8 mouse cellular contexts compared by ENCODE assay signal in genomic region chr11:102316572-102317297, GRCm38 (mm10). TPM values are rescaled to one million over a fixed set of nuclear protein-coding genes. Genes with fewer than 3 reads are reported as not detected.
A peak's percentile ranks its signal among the peaks of the same experiment; 100 is the strongest.
DNase-seq lines count a peak whose midpoint lies in the region; ATAC-seq lines count a peak whose summit lies in the region.

No protein-coding gene starts in this region.

- peak; percentile 96 to 97 for DNase-seq in adrenal gland, adult (ENCODE audit: inconsistent age in 2 of 2, low spot score in 1 of 2)
- peak; percentile 90 for DNase-seq in embryo, embryonic 10 days (ENCODE audit: low spot score)
- peak; percentile 91 for DNase-seq in gastrocnemius, postnatal 14 days
- peak; percentile 82 to 87 for DNase-seq in left cerebral cortex, postnatal 36 days (ENCODE audit: low spot score in 2 of 2)
- DNase-seq in mesoderm, embryonic 11.5 days (ENCODE audit: low read depth, low spot score) = peak; percentile 84
- DNase-seq in right cerebral cortex, postnatal 25 days = peak; percentile 87
- DNase-seq in urinary bladder, postnatal 25 days (ENCODE audit: low spot score) = peak; percentile 85

- ATAC-seq in inflammation-experienced regulatory T-cells, adult 6 months = peak; percentile 45

- intact Hi-C loops in gastrocnemius, postnatal 14 days (cut with DNase I; ENCODE audit: low total_unique reads) = no loop called here
- intact Hi-C loops in left cerebral cortex, postnatal 36 days (cut with DNase I) = loop anchor here (1.0 to 2.0 kb wide), 2 partner anchors 20 to 92 kb away; partner anchors contain the start of gene Atxn7l3

RNA-seq across cellular contexts. Expression of gene Ubtf, which starts 2.8 kb away (rescaled TPM):
- 10 to 100 TPM; 38.2 to 45.5 TPM for total RNA-seq in gastrocnemius, postnatal 14 days (2021)
- 10 to 100 TPM; 42.5 to 45.0 (median 44.6) TPM for polyA plus RNA-seq in inflammation-experienced regulatory T-cells, adult 6 months (2017; shearing (Covaris generic))
- total RNA-seq in left cerebral cortex, postnatal 36 days (2021) = 100 to 1,000 TPM; 114 to 125 TPM

RNA-seq across cellular contexts. Expression of gene Atxn7l3, which starts 20.3 kb away (rescaled TPM):
- total RNA-seq in gastrocnemius, postnatal 14 days (2021) = 10 to 100 TPM; 15.9 to 17.5 TPM
- 1 to 10 TPM; 6.5 to 8.0 (median 6.9) TPM for polyA plus RNA-seq in inflammation-experienced regulatory T-cells, adult 6 months (2017; shearing (Covaris generic))
- total RNA-seq in left cerebral cortex, postnatal 36 days (2021) = 100 to 1,000 TPM; 227 to 258 TPM

RNA-seq across cellular contexts. Expression of gene Tmub2, which starts 32.0 kb away (rescaled TPM):
- 10 to 100 TPM; 14.8 to 14.9 TPM for total RNA-seq in gastrocnemius, postnatal 14 days (2021)
- polyA plus RNA-seq in inflammation-experienced regulatory T-cells, adult 6 months (2017; shearing (Covaris generic)) = 10 to 100 TPM; 43.1 to 61.2 (median 51.8) TPM
- total RNA-seq in left cerebral cortex, postnatal 36 days (2021) = 10 to 100 TPM; 70.8 to 77.7 TPM

RNA-seq across cellular contexts. Expression of gene Asb16, which starts 48.2 kb away (rescaled TPM):
- total RNA-seq in gastrocnemius, postnatal 14 days (2021) = 10 to 100 TPM; 58.9 to 61.2 TPM
- polyA plus RNA-seq in inflammation-experienced regulatory T-cells, adult 6 months (2017; shearing (Covaris generic)) = not detected
- 1 to 10 TPM; 1.2 to 1.7 TPM for total RNA-seq in left cerebral cortex, postnatal 36 days (2021)

RNA-seq across cellular contexts. Expression of gene Slc4a1, which starts 49.3 kb away (rescaled TPM):
- total RNA-seq in gastrocnemius, postnatal 14 days (2021) = 1 to 10 TPM in 1 of 2 experiments, under 1 TPM in 1; 0.59 to 1.5 TPM
- polyA plus RNA-seq in inflammation-experienced regulatory T-cells, adult 6 months (2017; shearing (Covaris generic)) = under 1 TPM in 1 of 3 experiments, not detected in 2; 0.08 TPM
- under 1 TPM; 0.39 to 0.50 TPM for total RNA-seq in left cerebral cortex, postnatal 36 days (2021)

Comparison
In these comparisons a context has a peak if more than half of its experiments do, and no peak if none do; other contexts are left out.
1. Peak in every context shown above with its lines: DNase-seq and ATAC-seq.
2. RNA of gene Atxn7l3, which starts 20.3 kb away (total RNA-seq): 227 to 258 TPM in left cerebral cortex, postnatal 36 days; 15.9 to 17.5 TPM in gastrocnemius, postnatal 14 days; every median in the first group is over 10 times any median in the second.
3. RNA of gene Tmub2, which starts 32.0 kb away (total RNA-seq): 70.8 to 77.7 TPM in left cerebral cortex, postnatal 36 days; 14.8 to 14.9 TPM in gastrocnemius, postnatal 14 days; every median in the first group is over 4 times any median in the second.